Mouse (Mus musculus) right cerebral cortex, adult 2 months (tissue): ENCODE results near the gene Sgca.

ENCODE experiments used
- DNase-seq, 2 experiments: peaks; one replicate each; pipeline ENCODE4 v3.0.0; 2021 to 2022; ENCODE audit warnings: low spot score in 2 of 2

Gene Sgca

GRCm38 (mm10) chr11:94944295-94944694 lies 31.8 kb downstream of the Sgca start:
- DNase-seq: no peak

DNA sequence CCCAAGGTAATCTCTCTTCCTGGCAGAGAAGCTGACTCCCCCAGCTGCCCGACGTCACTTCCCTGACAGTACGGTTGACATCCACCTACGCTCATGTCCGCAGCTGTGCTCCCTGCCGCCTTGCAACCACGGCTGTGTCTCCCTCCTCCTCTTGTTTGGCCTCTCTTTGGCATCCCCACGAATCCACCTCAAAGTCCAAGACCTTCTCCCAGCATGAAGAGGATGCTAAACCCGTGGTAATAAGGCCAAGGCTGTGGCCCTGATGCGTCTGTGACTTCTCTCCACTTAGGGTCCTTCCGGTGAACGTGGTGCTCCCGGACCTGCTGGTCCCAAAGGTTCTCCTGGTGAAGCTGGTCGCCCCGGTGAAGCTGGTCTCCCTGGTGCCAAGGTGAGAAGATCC lies 33.1 kb downstream of the Sgca start:
- no peak for DNase-seq

- DNase-seq: peak; percentile 40 to 49
These were observed 33.7 kb downstream of the Sgca start for GRCm38 (mm10) chr11:94942282-94943023.

DNA sequence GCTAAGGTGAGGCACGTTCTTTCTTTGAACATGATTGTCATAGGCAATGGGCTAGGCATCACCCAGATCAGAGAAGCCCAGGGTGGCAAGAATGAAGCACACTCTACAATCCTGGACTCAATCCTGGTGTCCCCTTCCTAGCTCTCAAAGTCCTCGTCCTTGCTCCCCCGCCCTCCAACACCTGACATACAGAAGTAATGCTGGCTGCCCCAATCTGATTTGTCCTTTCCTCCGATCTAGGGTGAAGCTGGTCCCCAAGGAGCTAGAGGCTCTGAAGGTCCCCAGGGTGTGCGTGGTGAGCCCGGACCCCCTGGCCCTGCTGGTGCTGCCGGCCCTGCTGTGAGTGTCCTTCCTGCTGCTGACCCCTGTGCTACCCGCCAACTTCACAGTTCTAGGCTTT lies 34.4 kb downstream of the Sgca start:
- DNase-seq: no peak

DNA sequence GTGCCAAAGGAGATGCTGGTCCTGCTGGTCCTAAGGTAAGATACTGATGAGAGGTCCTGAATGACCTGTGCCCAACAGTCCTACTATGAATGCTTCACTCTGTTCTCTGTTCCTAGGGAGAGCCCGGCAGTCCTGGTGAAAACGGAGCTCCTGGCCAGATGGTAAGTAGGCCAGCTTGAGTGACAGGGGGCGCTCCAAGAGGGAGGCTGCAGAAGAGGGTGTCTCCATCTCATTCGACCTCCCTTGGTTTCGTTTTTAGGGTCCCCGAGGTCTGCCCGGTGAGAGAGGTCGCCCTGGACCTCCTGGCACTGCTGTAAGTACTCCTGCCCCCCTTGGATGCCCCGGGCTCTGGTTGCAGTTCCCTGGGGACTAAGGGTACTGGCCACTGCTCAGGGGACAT lies 35.0 kb downstream of the Sgca start:
- DNase-seq: no peak

DNA sequence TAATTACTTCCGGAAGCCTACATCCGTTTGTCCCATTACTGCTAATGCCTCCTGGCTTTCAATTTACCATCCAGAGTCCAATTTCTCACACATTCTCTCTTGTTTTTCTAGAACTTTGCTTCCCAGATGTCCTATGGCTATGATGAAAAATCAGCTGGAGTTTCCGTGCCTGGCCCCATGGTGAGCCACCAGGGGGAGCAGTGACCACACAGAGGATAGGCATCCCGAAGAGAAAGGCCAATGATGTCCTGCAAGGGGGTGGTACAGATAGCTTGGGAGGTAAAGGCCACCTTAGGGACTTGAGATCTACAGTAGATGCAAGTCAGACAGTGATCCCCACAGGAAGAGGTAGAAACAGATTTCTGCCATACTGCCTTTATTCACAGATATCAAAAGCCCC lies 36.8 kb downstream of the Sgca start:
- DNase-seq: peak; percentile 81 to 83

DNA sequence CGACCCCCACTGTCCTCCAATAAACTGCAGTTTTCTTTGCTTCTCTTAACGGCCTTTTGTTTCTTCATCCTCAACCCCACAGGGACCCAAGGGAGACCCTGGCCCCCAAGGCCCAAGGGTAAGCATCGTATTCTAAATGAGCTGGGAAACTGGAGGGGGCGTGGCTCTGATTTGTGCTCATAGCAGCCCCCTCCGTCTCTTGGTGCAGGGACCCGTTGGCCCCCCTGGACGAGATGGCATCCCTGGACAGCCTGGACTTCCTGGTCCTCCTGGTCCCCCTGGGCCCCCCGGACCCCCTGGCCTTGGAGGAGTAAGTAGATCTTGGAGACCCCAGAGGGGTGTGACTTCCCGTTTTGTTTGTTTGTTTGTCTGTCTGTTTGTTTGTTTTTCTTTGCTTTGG lies 37.8 kb downstream of the Sgca start:
- no peak for DNase-seq

GRCm38 (mm10) chr11:94937787-94938186 lies 38.3 kb downstream of the Sgca start:
- no peak for DNase-seq

DNA sequence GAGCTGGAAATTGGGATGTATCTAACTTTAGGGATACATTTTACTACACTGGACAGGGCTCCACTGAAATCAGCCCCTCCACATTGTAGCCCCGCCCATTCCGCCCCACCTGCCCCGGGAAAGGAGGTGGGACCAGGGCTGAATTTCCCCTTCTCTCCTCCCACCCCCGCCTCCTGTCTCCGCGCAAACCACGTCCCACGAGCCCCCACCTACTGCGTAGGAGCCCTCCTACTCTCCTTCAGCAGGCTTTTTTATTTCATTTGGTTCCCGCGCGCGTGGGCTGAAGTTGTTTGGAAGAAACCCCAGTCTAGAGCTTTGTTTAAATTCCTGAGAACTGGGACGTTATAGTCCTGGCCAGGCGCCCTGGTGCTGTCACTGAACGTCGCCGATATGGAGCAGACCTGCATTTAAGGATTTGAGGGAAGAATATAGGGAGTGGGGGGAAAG lies 38.8 kb downstream of the Sgca start:
- peak; percentile 76 to 80 for DNase-seq

- peak; percentile 89 to 91 for DNase-seq
These were observed 39.3 kb downstream of the Sgca start for GRCm38 (mm10) chr11:94936851-94937295.

DNA sequence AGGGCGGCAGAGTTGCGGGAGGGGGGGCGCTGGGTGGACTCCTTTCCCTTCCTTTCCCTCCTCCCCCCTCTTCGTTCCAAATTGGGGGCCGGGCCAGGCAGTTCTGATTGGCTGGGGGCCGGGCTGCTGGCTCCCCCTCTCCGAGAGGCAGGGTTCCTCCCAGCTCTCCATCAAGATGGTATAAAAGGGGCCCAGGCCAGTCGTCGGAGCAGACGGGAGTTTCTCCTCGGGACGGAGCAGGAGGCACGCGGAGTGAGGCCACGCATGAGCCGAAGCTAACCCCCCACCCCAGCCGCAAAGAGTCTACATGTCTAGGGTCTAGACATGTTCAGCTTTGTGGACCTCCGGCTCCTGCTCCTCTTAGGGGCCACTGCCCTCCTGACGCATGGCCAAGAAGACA lies 40.1 kb downstream of the Sgca start, which contains the start of gene Col1a1:
Gene Col1a1, plus strand, starts transcription at position 180 of the 400 bp plus-strand sequence.
- no peak for DNase-seq

- no peak for DNase-seq
These were observed 41.6 kb downstream of the Sgca start for GRCm38 (mm10) chr11:94934526-94934925.

- no peak for DNase-seq
These were observed 42.5 kb downstream of the Sgca start for GRCm38 (mm10) chr11:94933584-94933983.

GRCm38 (mm10) chr11:94930151-94930550 lies 46.0 kb downstream of the Sgca start:
- no peak for DNase-seq

DNA sequence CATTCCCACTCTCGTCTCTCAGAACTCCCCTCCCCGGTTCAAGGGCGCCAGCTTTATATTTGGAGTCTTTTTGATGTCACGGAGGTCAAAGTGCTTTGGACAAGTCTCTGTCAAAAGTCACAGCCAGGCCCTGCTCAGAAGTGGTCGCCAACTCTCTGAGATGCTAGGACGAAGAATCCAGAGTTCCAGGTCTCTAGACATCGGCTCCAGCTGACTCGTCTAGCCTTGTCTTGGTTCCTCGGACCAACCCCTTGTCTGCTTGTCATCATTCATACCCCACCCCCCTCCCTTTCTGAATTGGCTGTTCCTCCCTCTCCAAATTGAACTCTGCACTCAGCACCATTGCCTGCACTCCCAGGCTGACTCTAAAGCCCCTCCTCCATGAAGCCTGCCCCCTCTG lies 46.5 kb downstream of the Sgca start:
- DNase-seq: no peak

- DNase-seq: no peak
These were observed 47.3 kb downstream of the Sgca start for GRCm38 (mm10) chr11:94928820-94929219.

- DNase-seq: no peak
These were observed 48.3 kb downstream of the Sgca start for GRCm38 (mm10) chr11:94927771-94928291.

DNA sequence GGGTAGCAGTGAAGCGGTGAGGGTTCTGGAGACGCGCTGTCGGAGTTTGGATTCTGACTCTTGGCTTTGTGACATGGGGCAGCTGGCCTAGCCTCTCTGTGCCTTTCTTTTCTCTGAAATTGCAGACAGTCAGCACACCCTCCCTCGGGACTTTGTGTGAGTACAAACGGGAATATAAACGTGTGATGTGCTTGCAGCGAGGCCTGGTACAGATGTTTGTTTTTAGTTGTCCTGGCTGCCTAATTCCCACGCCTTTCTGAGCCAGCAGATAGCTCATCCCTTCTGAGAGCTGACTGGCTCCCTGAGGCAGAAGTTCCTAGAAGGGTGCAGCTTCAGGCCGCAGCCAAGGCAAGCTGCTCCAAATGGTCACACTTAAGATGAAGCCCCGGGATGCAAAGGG lies 49.7 kb downstream of the Sgca start:
- DNase-seq: no peak

- no peak for DNase-seq
These were observed 51.1 kb downstream of the Sgca start for GRCm38 (mm10) chr11:94924977-94925376.

DNA sequence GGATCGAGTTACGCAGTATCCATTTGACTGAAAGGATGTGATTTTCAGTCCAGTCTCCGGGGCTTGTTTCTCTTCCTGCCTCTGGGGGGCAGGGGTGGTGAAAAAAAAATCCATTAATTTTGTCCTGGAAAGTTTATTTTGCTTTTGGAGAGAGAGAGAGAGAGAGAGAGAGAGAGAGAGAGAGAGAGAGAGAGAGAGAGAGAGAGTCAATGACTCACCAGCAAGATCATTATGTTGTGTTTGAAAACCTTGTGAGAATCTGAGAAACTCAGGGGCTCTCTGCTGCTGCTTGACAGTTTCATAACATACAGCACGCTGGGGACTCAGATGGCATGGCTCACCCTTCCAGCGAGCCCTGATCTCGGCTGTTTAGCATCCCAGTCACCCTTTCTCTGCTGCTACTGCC lies 55.1 kb downstream of the Sgca start:
- DNase-seq: no peak

GRCm38 (mm10) chr11:94917717-94918116 lies 58.4 kb downstream of the Sgca start:
- DNase-seq: no peak

DNA sequence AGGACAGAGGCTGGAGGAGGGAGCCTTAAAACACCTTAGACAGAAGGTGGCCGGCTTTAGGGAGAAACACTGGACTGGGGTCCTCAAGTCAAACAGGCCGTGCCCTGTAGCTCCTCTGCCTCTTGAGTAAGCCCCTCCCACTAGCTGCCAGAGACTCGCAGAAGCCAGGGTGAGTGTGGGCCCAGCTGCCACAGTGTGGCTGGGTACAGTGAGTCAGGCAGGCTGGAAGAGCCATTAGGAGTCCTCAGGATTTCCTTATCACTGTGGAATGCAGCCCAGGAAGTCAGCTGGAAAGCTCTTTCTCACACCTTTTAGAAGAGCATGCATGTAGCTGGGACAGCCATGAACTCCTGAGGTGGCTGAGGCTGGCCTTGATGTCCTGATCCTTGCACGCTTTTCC lies 59.6 kb downstream of the Sgca start:
- DNase-seq: no peak

DNA sequence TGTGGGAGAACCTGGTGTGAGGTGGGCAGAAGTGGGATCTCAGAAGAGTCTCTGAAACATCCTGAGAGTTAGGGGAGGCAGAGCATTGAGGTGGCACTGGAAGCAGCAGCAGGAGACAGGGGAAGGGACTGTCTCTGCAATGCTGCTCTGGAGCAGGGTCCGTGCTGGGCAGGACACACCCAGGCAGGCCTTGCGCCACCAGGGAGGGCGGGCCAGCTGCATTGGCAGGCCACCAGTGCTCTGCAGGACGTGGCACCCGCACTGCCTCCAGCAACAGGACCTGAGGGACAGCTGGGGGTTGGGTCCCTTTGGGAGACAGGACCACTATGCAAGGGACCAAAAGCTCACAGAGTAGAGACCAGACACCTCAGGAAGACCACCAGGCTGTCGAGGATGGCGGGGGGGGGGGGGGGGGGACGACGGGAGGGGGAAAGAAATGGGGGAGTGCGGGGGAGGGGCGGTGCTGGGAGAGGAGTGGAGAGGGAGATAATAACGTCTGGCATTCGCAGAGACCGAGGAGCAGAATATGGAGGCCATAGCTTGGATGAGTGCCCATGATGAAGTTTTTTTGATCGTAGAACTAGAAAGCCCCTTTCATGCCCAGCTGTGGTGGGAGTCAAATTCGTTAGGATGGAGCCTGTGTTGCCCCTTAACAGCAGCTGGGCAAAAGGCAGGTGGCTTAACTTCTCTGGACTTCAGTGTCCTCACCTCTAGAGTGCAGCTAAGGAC lies 60.3 kb downstream of the Sgca start:
- DNase-seq: no peak
